Mouse (Mus musculus): ENCODE results near the gene Ssc5d. TPM values are rescaled to one million over a fixed set of nuclear protein-coding genes. Genes with fewer than 3 reads are reported as not detected.
A peak's percentile ranks its signal among the peaks of the same experiment; 100 is the strongest.

The Ssc5d gene
- polyA plus RNA-seq, 1 experiment from 2014 or later, result 1.6 TPM

DNA sequence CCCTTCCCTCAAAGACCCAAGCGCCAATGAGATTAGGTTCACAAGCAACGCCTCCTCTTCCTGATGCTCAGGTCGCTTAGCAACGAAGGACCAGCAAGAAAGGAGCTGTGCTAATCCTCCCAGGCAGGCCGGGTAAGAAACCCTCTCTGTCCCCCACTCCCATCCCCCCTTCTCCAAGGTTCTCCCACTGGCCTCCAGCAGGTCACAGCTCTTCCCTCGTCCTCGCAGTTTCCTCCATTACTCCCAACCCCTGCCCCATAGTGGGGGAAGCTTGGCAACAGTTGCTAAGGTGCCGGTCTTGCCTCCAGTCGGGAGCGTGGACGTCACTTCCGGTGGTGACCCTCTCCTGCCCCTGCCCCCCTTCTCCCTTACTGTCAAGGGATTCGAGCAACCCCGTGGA, 3.1 kb upstream of the Ssc5d start:
- Histone ChIP-seq H3K4me3 (ENCODE audit: low read depth, low read length) (peak overlapping the region; percentile 35), H3K4me2 (peak overlapping the region; percentile 93), H3K9me3 (ENCODE audit: control insufficient read depth, low read length) (no peaks in the 10 kb centered on the region), H3K9ac (ENCODE audit: low read length) (peak overlapping the region; percentile 74), H3K4me1 (ENCODE audit: control insufficient read depth, insufficient read depth, low read length) (peaks cover 62% of the 10 kb centered on the region), H3K27ac (ENCODE audit: low read depth, low read length) (peak overlapping the region; percentile 98), H3K27me3 (ENCODE audit: control insufficient read depth, insufficient read depth, low read length) (no peaks in the 10 kb centered on the region; the same call in 1 of the 2 replicates), H3K36me3 (ENCODE audit: control insufficient read depth, insufficient read depth, low read length) (peaks cover 10% of the 10 kb centered on the region)
- peak; percentile 99 for DNase-seq (ENCODE audit: low spot score, missing footprints)
- ATAC-seq (ENCODE audit: low FRiP score), result peak; percentile 83
- 0% methylated on average over 14 of the region's 14 CpGs for WGBS

DNA sequence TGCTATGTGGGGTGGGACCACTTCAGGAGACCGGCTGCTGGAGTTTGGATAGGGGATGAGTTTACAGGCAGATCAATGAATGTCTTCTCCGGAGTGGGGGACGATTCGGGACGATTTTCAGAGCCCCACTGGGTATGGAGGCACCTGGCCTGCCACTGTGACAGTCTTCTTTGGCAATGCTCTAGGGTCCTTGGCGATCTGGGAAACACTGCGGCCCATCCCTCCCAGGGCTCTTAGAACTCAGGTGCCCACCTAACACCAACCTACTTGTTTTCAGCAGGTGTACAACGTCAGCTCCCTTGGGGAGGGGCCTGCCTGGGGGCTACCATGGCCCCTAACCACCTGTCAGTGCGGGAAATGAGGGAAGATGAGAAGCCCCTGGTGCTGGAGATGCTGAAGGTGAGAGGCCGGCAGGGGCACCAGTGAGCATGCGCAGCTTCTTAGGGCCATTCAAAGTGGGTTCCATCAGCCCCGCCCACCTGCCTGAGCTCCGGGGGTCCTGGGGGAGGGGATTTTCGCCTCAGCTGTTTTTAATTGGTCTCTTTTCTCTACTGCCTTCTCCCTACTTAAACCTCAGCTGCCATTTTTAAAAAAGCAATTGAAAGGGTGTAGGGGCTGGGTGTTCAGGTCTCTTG, 2.5 kb upstream of the Ssc5d start:
- Histone ChIP-seq H3K9me3 (ENCODE audit: control insufficient read depth, low read length) (no peaks in the 10 kb centered on the region), H3K4me3 (ENCODE audit: low read depth, low read length) (peak overlapping the region; percentile 35), H3K4me2 (peak overlapping the region; percentile 93), H3K4me1 (ENCODE audit: control insufficient read depth, insufficient read depth, low read length) (peaks cover 62% of the 10 kb centered on the region), H3K36me3 (ENCODE audit: control insufficient read depth, insufficient read depth, low read length) (peaks cover 10% of the 10 kb centered on the region), H3K27ac (ENCODE audit: low read depth, low read length) (peak overlapping the region; percentile 98), H3K27me3 (ENCODE audit: control insufficient read depth, insufficient read depth, low read length) (no peaks in the 10 kb centered on the region; the same call in 1 of the 2 replicates), H3K9ac (ENCODE audit: low read length) (peak overlapping the region; percentile 74)
- ATAC-seq (ENCODE audit: low FRiP score) (peak; percentile 52), DNase-seq (ENCODE audit: low spot score, missing footprints) (peak; percentile 97)
- WGBS, result 1% methylated on average over 14 of the region's 14 CpGs

DNA sequence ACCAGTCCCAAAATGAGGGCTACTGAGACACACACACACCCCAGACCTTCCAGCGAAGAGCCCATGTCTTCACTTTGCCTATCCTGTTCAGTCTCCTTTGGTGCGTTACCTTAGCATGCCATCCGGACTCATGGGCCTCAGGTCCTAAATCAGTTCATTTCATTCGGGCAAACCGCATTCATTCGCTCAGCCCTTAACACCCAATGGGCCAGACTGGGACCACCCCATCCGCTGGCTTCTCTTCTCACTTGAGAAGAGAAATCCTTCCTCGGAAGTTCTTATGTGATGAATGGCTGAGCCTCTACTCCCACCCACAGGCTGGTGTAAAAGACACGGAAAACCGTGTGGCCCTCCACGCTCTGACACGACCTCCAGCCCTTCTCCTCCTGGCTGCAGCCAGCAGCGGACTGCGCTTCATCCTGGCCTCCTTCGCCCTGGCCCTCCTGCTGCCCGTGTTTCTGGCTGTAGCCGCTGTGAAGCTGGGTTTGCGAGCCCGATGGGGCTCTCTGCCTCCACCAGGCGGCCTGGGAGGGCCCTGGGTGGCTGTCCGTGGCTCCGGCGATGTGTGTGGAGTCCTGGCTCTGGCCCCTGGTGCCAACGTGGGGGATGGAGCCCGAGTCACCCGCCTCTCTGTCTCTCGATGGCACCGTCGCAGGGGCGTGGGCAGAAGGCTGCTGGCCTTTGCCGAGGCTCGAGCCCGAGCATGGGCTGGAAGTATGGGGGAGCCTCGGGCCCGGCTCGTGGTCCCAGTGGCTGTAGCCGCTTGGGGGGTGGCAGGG, 1.8 kb upstream of the Ssc5d start:
- no peaks in the 10 kb centered on the region; the same call in 1 of the 2 replicates for H3K27me3 ChIP-seq (ENCODE audit: control insufficient read depth, insufficient read depth, low read length)
- peak overlapping the region; percentile 93 for H3K4me2 ChIP-seq
- H3K36me3 ChIP-seq (ENCODE audit: control insufficient read depth, insufficient read depth, low read length), result peaks cover 10% of the 10 kb centered on the region
- H3K4me1 ChIP-seq (ENCODE audit: control insufficient read depth, insufficient read depth, low read length), result peaks cover 62% of the 10 kb centered on the region
- peak; percentile 92 for DNase-seq (ENCODE audit: low spot score, missing footprints)
- H3K27ac ChIP-seq (ENCODE audit: low read depth, low read length), result peak overlapping the region; percentile 98
- H3K9me3 ChIP-seq (ENCODE audit: control insufficient read depth, low read length), result no peaks in the 10 kb centered on the region
- H3K4me3 ChIP-seq (ENCODE audit: low read depth, low read length), result peak overlapping the region; percentile 35
- no peak for ATAC-seq (ENCODE audit: low FRiP score)
- H3K9ac ChIP-seq (ENCODE audit: low read length), result peak overlapping the region; percentile 74
- 4% methylated on average over 37 of the region's 37 CpGs for WGBS

DNA sequence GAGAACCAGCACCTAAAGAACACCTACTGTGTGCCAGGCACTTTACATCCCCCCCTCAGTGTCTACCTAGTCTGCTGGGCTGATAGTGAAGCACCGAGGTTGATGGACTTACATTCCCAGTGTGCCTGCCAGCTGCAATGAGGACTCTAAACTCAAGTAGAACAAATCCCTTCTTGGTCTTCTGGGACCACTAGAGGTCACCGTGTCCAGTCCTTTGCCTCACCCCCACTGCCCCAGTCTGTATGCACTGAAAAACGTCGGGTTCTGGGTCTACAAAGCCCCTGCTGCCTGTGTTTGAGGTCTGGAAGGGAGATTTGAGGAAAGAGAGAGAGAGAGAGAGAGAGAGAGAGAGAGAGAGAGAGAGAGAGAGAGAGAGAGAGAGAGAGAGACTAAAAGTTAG, 1.1 kb upstream of the Ssc5d start:
- DNase-seq (ENCODE audit: low spot score, missing footprints), result peak; percentile 91
- peaks cover 62% of the 10 kb centered on the region for H3K4me1 ChIP-seq (ENCODE audit: control insufficient read depth, insufficient read depth, low read length)
- H3K27me3 ChIP-seq (ENCODE audit: control insufficient read depth, insufficient read depth, low read length), result no peaks in the 10 kb centered on the region; the same call in 1 of the 2 replicates
- H3K27ac ChIP-seq (ENCODE audit: low read depth, low read length), result peak overlapping the region; percentile 98
- ATAC-seq (ENCODE audit: low FRiP score), result no peak
- H3K9me3 ChIP-seq (ENCODE audit: control insufficient read depth, low read length), result no peaks in the 10 kb centered on the region
- peak overlapping the region; percentile 74 for H3K9ac ChIP-seq (ENCODE audit: low read length)
- 4% methylated on average over 4 of the region's 4 CpGs for WGBS
- peak overlapping the region; percentile 93 for H3K4me2 ChIP-seq
- H3K4me3 ChIP-seq (ENCODE audit: low read depth, low read length), result peak overlapping the region; percentile 35
- peaks cover 10% of the 10 kb centered on the region for H3K36me3 ChIP-seq (ENCODE audit: control insufficient read depth, insufficient read depth, low read length)

DNA sequence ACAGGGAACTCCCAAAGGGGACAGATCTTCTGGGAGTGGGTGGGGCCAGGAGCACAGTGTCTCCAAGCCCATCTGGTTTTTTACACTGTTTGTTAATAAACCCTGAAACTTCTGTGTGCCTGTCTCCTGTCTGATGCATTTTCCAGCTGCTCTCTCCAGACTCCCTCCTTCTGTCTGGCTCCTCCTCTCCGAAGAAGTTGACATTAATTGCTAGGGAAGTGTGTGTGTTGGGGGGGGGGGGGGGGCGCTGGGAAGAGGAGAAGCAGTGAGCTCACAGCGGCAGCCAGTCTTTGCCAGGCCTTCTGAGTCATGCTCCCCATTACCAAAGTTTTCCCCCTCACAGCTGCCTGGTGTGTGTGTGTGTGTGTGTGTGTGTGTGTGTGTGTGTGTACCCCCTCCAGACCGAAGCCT, 689 bp upstream of the Ssc5d start:
- H3K36me3 ChIP-seq (ENCODE audit: control insufficient read depth, insufficient read depth, low read length), result peaks cover 6% of the 10 kb centered on the region
- H3K4me1 ChIP-seq (ENCODE audit: control insufficient read depth, insufficient read depth, low read length), result peaks cover 62% of the 10 kb centered on the region
- peak overlapping the region; percentile 45 for H3K9ac ChIP-seq (ENCODE audit: low read length)
- no peaks in the 10 kb centered on the region; the same call in 1 of the 2 replicates for H3K27me3 ChIP-seq (ENCODE audit: control insufficient read depth, insufficient read depth, low read length)
- no peaks in the 10 kb centered on the region for H3K9me3 ChIP-seq (ENCODE audit: control insufficient read depth, low read length)
- WGBS, result 18% methylated on average over 2 of the region's 4 CpGs
- no peak overlapping the region for H3K4me3 ChIP-seq (ENCODE audit: low read depth, low read length)
- peak overlapping the region; percentile 98; the same call in 1 of the 2 replicates for H3K27ac ChIP-seq (ENCODE audit: low read depth, low read length)
- ATAC-seq (ENCODE audit: low FRiP score), result no peak
- no peak overlapping the region; the same call in 1 of the 2 replicates for H3K4me2 ChIP-seq
- no peak for DNase-seq (ENCODE audit: low spot score, missing footprints)

DNA sequence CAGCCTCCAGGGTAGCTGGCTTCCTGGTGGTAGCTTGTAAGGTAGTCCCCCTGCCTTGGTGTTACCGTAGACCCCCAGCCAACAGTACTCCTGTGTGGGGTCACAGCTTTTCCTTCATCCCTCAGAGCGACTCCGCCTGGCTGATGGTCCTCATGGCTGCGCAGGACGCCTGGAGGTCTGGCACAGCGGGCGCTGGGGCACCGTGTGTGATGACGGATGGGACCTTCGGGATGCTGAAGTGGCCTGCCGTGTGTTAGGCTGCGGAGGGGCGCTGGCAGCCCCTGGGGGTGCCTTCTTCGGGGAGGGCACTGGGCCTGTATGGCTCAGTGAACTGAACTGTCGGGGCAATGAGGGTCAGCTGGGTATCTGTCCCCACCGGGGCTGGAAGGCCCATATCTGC, 1.3 kb downstream of the Ssc5d start:
- Histone ChIP-seq H3K4me1 (ENCODE audit: control insufficient read depth, insufficient read depth, low read length) (peaks cover 50% of the 10 kb centered on the region), H3K9ac (ENCODE audit: low read length) (peak overlapping the region; percentile 45; the same call in 1 of the 2 replicates), H3K4me2 (no peak overlapping the region), H3K36me3 (ENCODE audit: control insufficient read depth, insufficient read depth, low read length) (no peaks in the 10 kb centered on the region), H3K27me3 (ENCODE audit: control insufficient read depth, insufficient read depth, low read length) (no peaks in the 10 kb centered on the region), H3K9me3 (ENCODE audit: control insufficient read depth, low read length) (no peaks in the 10 kb centered on the region), H3K4me3 (ENCODE audit: low read depth, low read length) (no peak overlapping the region), H3K27ac (ENCODE audit: low read depth, low read length) (no peak overlapping the region; the same call in 1 of the 2 replicates)
- ATAC-seq (ENCODE audit: low FRiP score) (no peak), DNase-seq (ENCODE audit: low spot score, missing footprints) (no peak)
- 78% methylated on average over 16 of the region's 16 CpGs for WGBS

DNA sequence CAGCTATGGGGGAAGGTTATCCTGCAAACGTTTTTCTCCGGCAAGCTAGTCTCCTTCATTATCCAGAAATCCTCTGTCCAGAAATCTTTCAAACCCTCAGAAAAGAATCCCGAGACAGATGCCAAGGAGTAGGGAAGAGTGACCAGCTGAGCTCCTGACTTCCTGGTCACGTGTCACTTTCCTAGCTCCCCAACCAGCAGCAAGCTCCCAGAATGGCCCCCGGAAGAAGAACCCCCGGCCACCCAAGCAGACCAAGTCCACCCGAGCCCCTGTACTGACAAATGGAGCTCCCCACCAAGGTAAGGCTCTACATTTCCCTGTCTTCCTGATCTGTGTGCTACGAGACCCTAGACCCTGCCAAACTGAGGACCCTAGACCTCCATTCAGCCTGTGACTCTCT, 2.1 kb downstream of the Ssc5d start:
- H3K4me3 ChIP-seq (ENCODE audit: low read depth, low read length), result no peak overlapping the region
- WGBS, result 70% methylated on average over 8 of the region's 8 CpGs
- H3K9me3 ChIP-seq (ENCODE audit: control insufficient read depth, low read length), result no peaks in the 10 kb centered on the region
- no peak overlapping the region for H3K9ac ChIP-seq (ENCODE audit: low read length)
- peaks cover 45% of the 10 kb centered on the region for H3K4me1 ChIP-seq (ENCODE audit: control insufficient read depth, insufficient read depth, low read length)
- ATAC-seq (ENCODE audit: low FRiP score) (no peak), DNase-seq (ENCODE audit: low spot score, missing footprints) (no peak)
- H3K4me2 ChIP-seq, result no peak overlapping the region
- no peaks in the 10 kb centered on the region for H3K27me3 ChIP-seq (ENCODE audit: control insufficient read depth, insufficient read depth, low read length)
- H3K27ac ChIP-seq (ENCODE audit: low read depth, low read length), result no peak overlapping the region
- no peaks in the 10 kb centered on the region for H3K36me3 ChIP-seq (ENCODE audit: control insufficient read depth, insufficient read depth, low read length)

DNA sequence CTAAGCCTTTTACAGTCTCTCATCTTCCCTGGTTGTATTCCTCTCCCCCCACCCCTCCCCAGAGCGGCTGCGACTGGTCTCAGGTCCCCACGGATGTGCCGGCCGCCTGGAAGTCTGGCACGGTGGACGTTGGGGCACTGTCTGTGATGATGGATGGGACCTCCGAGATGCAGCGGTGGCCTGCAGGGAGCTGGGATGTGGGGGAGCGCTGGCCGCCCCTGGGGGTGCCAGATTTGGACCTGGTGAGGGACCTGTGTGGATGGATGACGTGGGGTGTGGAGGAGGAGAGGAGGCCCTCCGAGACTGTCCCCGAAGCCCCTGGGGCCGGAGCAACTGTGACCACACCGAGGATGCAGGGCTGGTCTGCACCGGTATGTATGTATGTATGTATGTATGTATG, 2.7 kb downstream of the Ssc5d start:
- DNase-seq (ENCODE audit: low spot score, missing footprints) (no peak), ATAC-seq (ENCODE audit: low FRiP score) (no peak)
- Histone ChIP-seq H3K9ac (ENCODE audit: low read length) (no peak overlapping the region), H3K4me3 (ENCODE audit: low read depth, low read length) (no peak overlapping the region), H3K36me3 (ENCODE audit: control insufficient read depth, insufficient read depth, low read length) (no peaks in the 10 kb centered on the region), H3K9me3 (ENCODE audit: control insufficient read depth, low read length) (no peaks in the 10 kb centered on the region), H3K27me3 (ENCODE audit: control insufficient read depth, insufficient read depth, low read length) (no peaks in the 10 kb centered on the region), H3K4me2 (no peak overlapping the region), H3K27ac (ENCODE audit: low read depth, low read length) (no peak overlapping the region), H3K4me1 (ENCODE audit: control insufficient read depth, insufficient read depth, low read length) (peaks cover 39% of the 10 kb centered on the region)
- WGBS, result 86% methylated on average over 17 of the region's 17 CpGs

DNA sequence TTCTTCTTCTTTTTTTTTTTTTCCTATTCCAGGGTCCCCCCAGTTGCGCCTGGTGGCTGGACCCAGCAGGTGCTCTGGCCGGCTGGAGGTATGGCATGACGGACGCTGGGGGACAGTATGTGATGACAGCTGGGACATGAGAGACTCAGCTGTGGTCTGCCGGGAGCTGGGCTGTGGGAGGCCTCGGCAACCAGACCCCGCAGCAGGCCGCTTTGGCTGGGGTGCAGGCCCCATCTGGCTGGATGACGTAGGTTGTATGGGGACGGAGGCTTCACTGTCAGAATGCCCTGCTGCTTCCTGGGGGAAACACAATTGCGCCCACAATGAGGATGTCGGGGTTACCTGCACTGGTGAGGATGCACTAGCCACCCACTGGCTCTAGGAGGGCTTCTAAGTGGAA, 7.5 kb downstream of the Ssc5d start:
- H3K9me3 ChIP-seq (ENCODE audit: control insufficient read depth, low read length), result no peaks in the 10 kb centered on the region; the same call in 1 of the 2 replicates
- H3K27ac ChIP-seq (ENCODE audit: low read depth, low read length), result no peak overlapping the region
- no peak overlapping the region for H3K9ac ChIP-seq (ENCODE audit: low read length)
- no peaks in the 10 kb centered on the region for H3K27me3 ChIP-seq (ENCODE audit: control insufficient read depth, insufficient read depth, low read length)
- DNase-seq (ENCODE audit: low spot score, missing footprints) (no peak), ATAC-seq (ENCODE audit: low FRiP score) (no peak)
- H3K4me1 ChIP-seq (ENCODE audit: control insufficient read depth, insufficient read depth, low read length), result no peaks in the 10 kb centered on the region
- no peaks in the 10 kb centered on the region for H3K36me3 ChIP-seq (ENCODE audit: control insufficient read depth, insufficient read depth, low read length)
- 81% methylated on average over 12 of the region's 12 CpGs for WGBS
- H3K4me3 ChIP-seq (ENCODE audit: low read depth, low read length), result no peak overlapping the region
- H3K4me2 ChIP-seq, result no peak overlapping the region
